Mouse (Mus musculus) left cerebral cortex, adult 9 months (tissue): ENCODE measurements around the gene Cd300a.

ENCODE experiments used
- DNase-seq, 2 experiments: peaks; one replicate each; pipeline ENCODE4 v3.0.0; 2022; ENCODE audit warnings: low spot score in 2 of 2

Gene Cd300a

GRCm38 (mm10) chr11:114889991-114890518 is at the start of gene Cd300a:
TSS of gene Cd300a (plus strand) at chr11:114890041.
- no peak for DNase-seq

- no peak for DNase-seq
These were observed 45.9 kb upstream of the Cd300a start for GRCm38 (mm10) chr11:114843818-114844463.

GRCm38 (mm10) chr11:114844464-114845220 is 45.2 kb upstream of the Cd300a start:
- no peak for DNase-seq

GRCm38 (mm10) chr11:114846336-114846735 is 43.5 kb upstream of the Cd300a start:
- no peak for DNase-seq

- no peak for DNase-seq
These were observed 42.8 kb upstream of the Cd300a start for GRCm38 (mm10) chr11:114847008-114847407.

- no peak for DNase-seq
These were observed 40.3 kb upstream of the Cd300a start for GRCm38 (mm10) chr11:114849572-114849971.

GRCm38 (mm10) chr11:114850066-114850451 is 39.8 kb upstream of the Cd300a start:
- DNase-seq, result no peak

- no peak for DNase-seq
These were observed 39.2 kb upstream of the Cd300a start, which contains the start of gene Gprc5c for GRCm38 (mm10) chr11:114850452-114851268. TSS of gene Gprc5c (plus strand) at chr11:114851152.

- DNase-seq, result no peak
These were observed 38.6 kb upstream of the Cd300a start for GRCm38 (mm10) chr11:114851269-114851607.

- peak in 1 of 2 experiments; percentile 23 for DNase-seq
These were observed 38.1 kb upstream of the Cd300a start for GRCm38 (mm10) chr11:114851608-114852310.

- DNase-seq, result no peak
These were observed 37.3 kb upstream of the Cd300a start for GRCm38 (mm10) chr11:114852311-114853173.

GRCm38 (mm10) chr11:114853174-114853838 is 36.5 kb upstream of the Cd300a start:
- no peak for DNase-seq

- DNase-seq, result no peak
These were observed 35.3 kb upstream of the Cd300a start for GRCm38 (mm10) chr11:114854581-114854980.

- no peak for DNase-seq
These were observed 33.7 kb upstream of the Cd300a start for GRCm38 (mm10) chr11:114856125-114856524.

- DNase-seq, result no peak
These were observed 31.2 kb upstream of the Cd300a start for GRCm38 (mm10) chr11:114858641-114859040.

- no peak for DNase-seq
These were observed 28.8 kb upstream of the Cd300a start for GRCm38 (mm10) chr11:114861057-114861456.

GRCm38 (mm10) chr11:114862687-114863086 is 27.2 kb upstream of the Cd300a start:
- DNase-seq, result no peak

GRCm38 (mm10) chr11:114863918-114864420 is 25.9 kb upstream of the Cd300a start:
- no peak for DNase-seq

- no peak for DNase-seq
These were observed 23.8 kb upstream of the Cd300a start for GRCm38 (mm10) chr11:114865999-114866398.
